Mouse (Mus musculus) spleen, adult 12 weeks (tissue): ENCODE results near the gene Polr3a.

Source experiments
- DNase-seq: peaks from one replicate; pipeline ENCODE4 v3.0.0; 2022; ENCODE audit warnings: low spot score

The Polr3a gene

GRCm38 (mm10) chr14:24486773-24487227, at the start of gene Polr3a, which contains the start of gene Rps24:
Gene Polr3a (minus strand): TSS chr14:24487058.
Gene Rps24 (plus strand): TSS chr14:24487125.
- peak; percentile 77 for DNase-seq

- no peak for DNase-seq
Measured at GRCm38 (mm10) chr14:24534865-24535545, 48.1 kb upstream of the Polr3a start.

- DNase-seq, result no peak
Measured at GRCm38 (mm10) chr14:24530228-24530627, 43.4 kb upstream of the Polr3a start.

GRCm38 (mm10) chr14:24526440-24526839, 39.6 kb upstream of the Polr3a start:
- DNase-seq, result no peak

GRCm38 (mm10) chr14:24525677-24526415, 39.0 kb upstream of the Polr3a start:
- DNase-seq, result no peak

- DNase-seq, result no peak
Measured at GRCm38 (mm10) chr14:24525137-24525536, 38.3 kb upstream of the Polr3a start.

GRCm38 (mm10) chr14:24521597-24521996, 34.7 kb upstream of the Polr3a start:
- DNase-seq, result no peak

GRCm38 (mm10) chr14:24512527-24513161, 25.8 kb upstream of the Polr3a start:
- no peak for DNase-seq

GRCm38 (mm10) chr14:24510679-24511078, 23.8 kb upstream of the Polr3a start:
- no peak for DNase-seq

- DNase-seq, result no peak
Measured at GRCm38 (mm10) chr14:24510218-24510617, 23.4 kb upstream of the Polr3a start.

- DNase-seq, result no peak
Measured at GRCm38 (mm10) chr14:24509557-24509956, 22.7 kb upstream of the Polr3a start.

GRCm38 (mm10) chr14:24508070-24508773, 21.4 kb upstream of the Polr3a start:
- DNase-seq, result no peak

GRCm38 (mm10) chr14:24507452-24508069, 20.7 kb upstream of the Polr3a start:
- no peak for DNase-seq

- DNase-seq, result no peak
Measured at GRCm38 (mm10) chr14:24501256-24501655, 14.4 kb upstream of the Polr3a start.

GRCm38 (mm10) chr14:24500845-24501186, 14.0 kb upstream of the Polr3a start:
- no peak for DNase-seq

GRCm38 (mm10) chr14:24500091-24500844, 13.4 kb upstream of the Polr3a start:
- DNase-seq, result peak; percentile 14

GRCm38 (mm10) chr14:24499478-24499877, 12.6 kb upstream of the Polr3a start:
- no peak for DNase-seq

GRCm38 (mm10) chr14:24498561-24499255, 11.8 kb upstream of the Polr3a start:
- DNase-seq, result no peak

GRCm38 (mm10) chr14:24497443-24497842, 10.6 kb upstream of the Polr3a start:
- no peak for DNase-seq

GRCm38 (mm10) chr14:24496507-24496906, 9.6 kb upstream of the Polr3a start:
- DNase-seq, result no peak

- DNase-seq, result no peak
Measured at GRCm38 (mm10) chr14:24493256-24493655, 6.4 kb upstream of the Polr3a start.
